In the genomic region with DNA sequence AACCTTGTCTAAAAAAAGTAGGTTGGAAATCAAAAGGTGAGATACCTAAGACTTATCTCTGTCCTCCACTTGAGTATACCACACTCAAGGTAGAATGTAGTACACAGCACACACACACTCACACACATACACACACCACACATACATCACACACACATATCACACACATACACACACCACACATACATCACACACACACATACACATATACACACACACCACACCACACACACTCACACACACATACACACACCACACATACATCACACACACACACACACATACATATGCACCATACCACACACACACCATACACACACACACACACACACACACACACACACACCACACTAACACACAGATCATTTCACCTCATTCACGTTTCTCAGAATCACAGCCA, we compare ENCODE assay signal across 31 mouse cellular contexts. TPM values are rescaled to one million over a fixed set of nuclear protein-coding genes. Genes with fewer than 3 reads are reported as not detected.
A peak's percentile ranks its signal among the peaks of the same experiment; 100 is the strongest.
DNase-seq lines count a peak whose midpoint lies in the region; ATAC-seq and TF ChIP-seq lines count a peak whose summit lies in the region.
"Had no signal": no experiment of that assay in that cellular context is flagged by ENCODE, and none has a peak within 500 bp of the region (broad histone marks: within the 10 kb centered on the region; RNA-seq: fewer than 3 reads in every experiment).

No protein-coding gene starts in this region.

- ATAC-seq in hindbrain, embryonic 12.5 days (ENCODE audit: low FRiP score), result 0 out of 2 replicates have a peak, but pooled peaks have one; percentile 37
- ATAC-seq in hindbrain, embryonic 11.5 days (ENCODE audit: low FRiP score), result no peak
- peak; percentile 55; the same call in 1 of the 2 replicates for ATAC-seq in hindbrain, postnatal 0 days
- ATAC-seq in hindbrain, embryonic 16.5 days, result no peak
- 0 out of 2 replicates have a peak, but pooled peaks have one; percentile 44 for ATAC-seq in midbrain, embryonic 13.5 days
- no peak for ATAC-seq in midbrain, embryonic 15.5 days (replicated peaks)
- ATAC-seq: forebrain, embryonic 15.5 days; intestine, postnatal 0 days; Patski had no signal

- H3K4me1 ChIP-seq in hindbrain, embryonic 12.5 days, result peaks cover 8% of the 10 kb centered on the region
- 0 out of 2 replicates have a peak, but pooled peaks cover 5% of the 10 kb centered on the region for H3K4me1 ChIP-seq in hindbrain, embryonic 11.5 days (replicated peaks; ENCODE audit: control insufficient read depth, insufficient read depth, low read length)
- peaks cover 3% of the 10 kb centered on the region; the same call in 1 of the 2 replicates for H3K4me1 ChIP-seq in hindbrain, postnatal 0 days (ENCODE audit: insufficient read depth, low read length)
- peaks cover 4% of the 10 kb centered on the region for H3K4me1 ChIP-seq in hindbrain, embryonic 16.5 days (ENCODE audit: control insufficient read depth, insufficient read depth, low read depth, low read length)
- peaks cover 12% of the 10 kb centered on the region for H3K4me1 ChIP-seq in midbrain, embryonic 13.5 days (replicated peaks)
- H3K4me1 ChIP-seq in midbrain, embryonic 15.5 days, result peaks cover 7% of the 10 kb centered on the region; the same call in 1 of the 2 replicates
- no peaks in the 10 kb centered on the region; the same call in 1 of the 2 replicates for H3K4me1 ChIP-seq in embryonic fibroblast, embryonic 13.5 days (ENCODE audit: control insufficient read depth, insufficient read depth, low read length)
- H3K4me1 ChIP-seq: heart, embryonic 12.5 days had no signal

- DNase-seq in hindbrain, embryonic 11.5 days (ENCODE audit: low spot score), result no peak
- no peak for DNase-seq in hindbrain, postnatal 0 days (ENCODE audit: low spot score)
- no peak for DNase-seq in cerebellum, adult 9-10 months
- DNase-seq: adrenal gland, postnatal 10 days; adrenal gland, postnatal 36 days; B cell, adult 2 months; cerebellum, adult 18-20 months; cerebellum, postnatal 10 days; cerebellum, postnatal 36 days; embryo, embryonic 11 days; gastrocnemius, postnatal 25 days; heart, adult 18-20 months; heart, postnatal 10 days; heart, postnatal 36 days had no signal

- 83% methylated on average over 1 of the region's 1 CpGs for WGBS in hindbrain, embryonic 12.5 days
- 96% methylated on average over 1 of the region's 1 CpGs for whole genome bisulfite sequencing in hindbrain, embryonic 11.5 days
- 83% methylated on average over 1 of the region's 1 CpGs for WGBS in hindbrain, postnatal 0 days
- WGBS in hindbrain, embryonic 16.5 days, result 89% methylated on average over 1 of the region's 1 CpGs
- WGBS in midbrain, embryonic 13.5 days, result 89% methylated on average over 1 of the region's 1 CpGs
- WGBS in midbrain, embryonic 15.5 days, result 95% methylated on average over 1 of the region's 1 CpGs

- H3K9ac ChIP-seq in hindbrain, embryonic 12.5 days, result no peak overlapping the region
- no peak overlapping the region for H3K9ac ChIP-seq in hindbrain, embryonic 11.5 days (ENCODE audit: low read depth, low read length)
- no peak overlapping the region for H3K9ac ChIP-seq in hindbrain, postnatal 0 days (replicated peaks; ENCODE audit: low read length)
- H3K9ac ChIP-seq in hindbrain, embryonic 16.5 days (ENCODE audit: low read depth, low read length), result no peak overlapping the region
- H3K9ac ChIP-seq in midbrain, embryonic 13.5 days (replicated peaks), result no peak overlapping the region
- H3K9ac ChIP-seq in midbrain, embryonic 15.5 days, result no peak overlapping the region
- H3K9ac ChIP-seq: embryonic facial prominence, embryonic 12.5 days; embryonic facial prominence, embryonic 15.5 days; forebrain, embryonic 12.5 days; forebrain, embryonic 15.5 days; heart, embryonic 12.5 days; heart, embryonic 15.5 days had no signal

- H3K36me3 ChIP-seq in hindbrain, embryonic 12.5 days, result no peaks in the 10 kb centered on the region
- H3K36me3 ChIP-seq in hindbrain, embryonic 11.5 days (ENCODE audit: control insufficient read depth, insufficient read depth, low read length), result no peaks in the 10 kb centered on the region
- H3K36me3 ChIP-seq in hindbrain, postnatal 0 days (ENCODE audit: insufficient read depth, low read length), result no peaks in the 10 kb centered on the region
- H3K36me3 ChIP-seq in hindbrain, embryonic 16.5 days (ENCODE audit: control insufficient read depth, insufficient read depth, low read length), result no peaks in the 10 kb centered on the region
- no peaks in the 10 kb centered on the region for H3K36me3 ChIP-seq in midbrain, embryonic 13.5 days
- H3K36me3 ChIP-seq in midbrain, embryonic 15.5 days (replicated peaks), result no peaks in the 10 kb centered on the region
- H3K36me3 ChIP-seq: embryonic facial prominence, embryonic 12.5 days; embryonic facial prominence, embryonic 15.5 days; forebrain, embryonic 12.5 days; forebrain, embryonic 15.5 days; G1E; heart, embryonic 12.5 days; heart, embryonic 15.5 days had no signal

- H3K27ac ChIP-seq in hindbrain, embryonic 12.5 days, result no peak overlapping the region
- no peak overlapping the region for H3K27ac ChIP-seq in hindbrain, embryonic 11.5 days (ENCODE audit: low read depth, low read length)
- no peak overlapping the region for H3K27ac ChIP-seq in hindbrain, postnatal 0 days
- no peak overlapping the region for H3K27ac ChIP-seq in hindbrain, embryonic 16.5 days (ENCODE audit: low read depth, low read length)
- no peak overlapping the region for H3K27ac ChIP-seq in midbrain, embryonic 13.5 days
- no peak overlapping the region for H3K27ac ChIP-seq in midbrain, embryonic 15.5 days
- H3K27ac ChIP-seq in embryonic fibroblast, embryonic 13.5 days (ENCODE audit: insufficient read depth, low read length), result no peak overlapping the region
- H3K27ac ChIP-seq: embryonic facial prominence, embryonic 12.5 days; embryonic facial prominence, embryonic 15.5 days; forebrain, embryonic 12.5 days; forebrain, embryonic 15.5 days; heart, embryonic 15.5 days had no signal

- H3K27me3 ChIP-seq in hindbrain, embryonic 12.5 days, result peaks cover 17% of the 10 kb centered on the region
- H3K27me3 ChIP-seq in hindbrain, embryonic 11.5 days (ENCODE audit: control insufficient read depth, insufficient read depth, low read length), result no peaks in the 10 kb centered on the region
- H3K27me3 ChIP-seq in hindbrain, postnatal 0 days (ENCODE audit: insufficient read depth, low read length), result no peaks in the 10 kb centered on the region; the same call in 1 of the 2 replicates
- H3K27me3 ChIP-seq in hindbrain, embryonic 16.5 days (replicated peaks; ENCODE audit: control insufficient read depth, insufficient read depth, low read length), result no peaks in the 10 kb centered on the region; the same call in 1 of the 2 replicates
- H3K27me3 ChIP-seq in midbrain, embryonic 13.5 days, result peaks cover 17% of the 10 kb centered on the region; the same call in 1 of the 2 replicates
- H3K27me3 ChIP-seq in midbrain, embryonic 15.5 days (replicated peaks), result no peaks in the 10 kb centered on the region
- H3K27me3 ChIP-seq: CH12.LX; forebrain, embryonic 15.5 days; heart, embryonic 12.5 days had no signal

- H3K9me3 ChIP-seq in hindbrain, embryonic 12.5 days (replicated peaks), result no peaks in the 10 kb centered on the region
- H3K9me3 ChIP-seq in hindbrain, embryonic 11.5 days (ENCODE audit: control insufficient read depth, low read length), result no peaks in the 10 kb centered on the region
- no peaks in the 10 kb centered on the region for H3K9me3 ChIP-seq in hindbrain, postnatal 0 days (ENCODE audit: low read length)
- H3K9me3 ChIP-seq in hindbrain, embryonic 16.5 days (ENCODE audit: control insufficient read depth, low read length), result no peaks in the 10 kb centered on the region
- H3K9me3 ChIP-seq in midbrain, embryonic 13.5 days, result no peaks in the 10 kb centered on the region
- no peaks in the 10 kb centered on the region for H3K9me3 ChIP-seq in midbrain, embryonic 15.5 days
- H3K9me3 ChIP-seq: embryonic facial prominence, embryonic 12.5 days; embryonic facial prominence, embryonic 15.5 days; forebrain, embryonic 12.5 days; forebrain, embryonic 15.5 days; heart, embryonic 12.5 days; heart, embryonic 15.5 days had no signal

- no peak overlapping the region for H3K4me3 ChIP-seq in hindbrain, embryonic 12.5 days
- no peak overlapping the region for H3K4me3 ChIP-seq in hindbrain, embryonic 11.5 days (ENCODE audit: low read depth, low read length)
- H3K4me3 ChIP-seq in hindbrain, postnatal 0 days (ENCODE audit: low read length), result no peak overlapping the region
- no peak overlapping the region for H3K4me3 ChIP-seq in hindbrain, embryonic 16.5 days (ENCODE audit: low read length)
- no peak overlapping the region for H3K4me3 ChIP-seq in midbrain, embryonic 13.5 days (replicated peaks)
- H3K4me3 ChIP-seq in midbrain, embryonic 15.5 days, result no peak overlapping the region
- H3K4me3 ChIP-seq in embryonic fibroblast, embryonic 13.5 days (ENCODE audit: insufficient read depth, low read length), result no peak overlapping the region
- H3K4me3 ChIP-seq: embryonic facial prominence, embryonic 12.5 days; embryonic facial prominence, embryonic 15.5 days; erythroblast, embryonic 14.5 days; forebrain, embryonic 12.5 days; forebrain, embryonic 15.5 days; heart, embryonic 12.5 days; heart, embryonic 15.5 days had no signal

- H3K4me2 ChIP-seq in hindbrain, embryonic 12.5 days (replicated peaks), result no peak overlapping the region
- no peak overlapping the region for H3K4me2 ChIP-seq in hindbrain, embryonic 11.5 days (replicated peaks; ENCODE audit: low read depth, low read length)
- no peak overlapping the region for H3K4me2 ChIP-seq in hindbrain, postnatal 0 days (ENCODE audit: low read depth, low read length)
- no peak overlapping the region for H3K4me2 ChIP-seq in hindbrain, embryonic 16.5 days (ENCODE audit: low read length)
- no peak overlapping the region for H3K4me2 ChIP-seq in midbrain, embryonic 13.5 days (replicated peaks)
- no peak overlapping the region for H3K4me2 ChIP-seq in midbrain, embryonic 15.5 days
- H3K4me2 ChIP-seq: embryonic facial prominence, embryonic 12.5 days; embryonic facial prominence, embryonic 15.5 days; forebrain, embryonic 12.5 days; forebrain, embryonic 15.5 days; heart, embryonic 12.5 days; heart, embryonic 15.5 days had no signal

- TF ChIP-seq POLR2A in embryonic fibroblast, embryonic 13.5 days (IDR thresholded peaks at IDR 0.05; ENCODE audit: low read depth, low read length), result no peak

- no peak for TF ChIP-seq CTCF in hindbrain, postnatal 0 days (IDR thresholded peaks at IDR 0.05; ENCODE audit: low read depth)
- 0 out of 2 replicates have a peak, but pooled peaks have one; percentile 4 for TF ChIP-seq CTCF in embryonic fibroblast, embryonic 13.5 days (IDR thresholded peaks at IDR 0.05; ENCODE audit: borderline replicate concordance, insufficient read depth, low read length)

RNA-seq across cellular contexts. Expression of a gene that starts 2.8 kb away (rescaled TPM):
- polyA plus RNA-seq in hindbrain, embryonic 12.5 days (2016; fragmentation: Nextera tagmentation; extraction: Ambion mirVana), result 0.34 and 0.40 TPM in 2 replicates
- polyA plus RNA-seq in hindbrain, embryonic 11.5 days (2014; fragmentation: Nextera tagmentation; extraction: Ambion mirVana), result 0.31 and 0.33 TPM in 2 replicates
- 0.36 TPM in 1 of 2 replicates, not detected in the other for total RNA-seq in hindbrain, postnatal 0 days (2014; rRNA removed)
- polyA plus RNA-seq in hindbrain, postnatal 0 days (2015; fragmentation: Nextera tagmentation; extraction: Ambion mirVana), result 0.09 and 0.18 TPM in 2 replicates
- 0.04 and 0.08 TPM in 2 replicates for polyA plus RNA-seq in hindbrain, embryonic 16.5 days (2015; fragmentation: Nextera tagmentation; extraction: Ambion mirVana)
- polyA plus RNA-seq in midbrain, embryonic 13.5 days (2015; fragmentation: Nextera tagmentation; extraction: Ambion mirVana), result not detected in 2 replicates
- polyA plus RNA-seq in midbrain, embryonic 15.5 days (2015; fragmentation: Nextera tagmentation; extraction: Ambion mirVana), result 0.06 and 0.10 TPM in 2 replicates
- polyA plus RNA-seq in embryonic fibroblast, embryonic 13.5 days (2011; ENCODE audit: insufficient read length, low read depth, missing spikeins), result not detected in 2 replicates
- total RNA-seq: gastrocnemius, adult 8-10 months; gastrocnemius, postnatal 25 days had no signal
- polyA plus RNA-seq: erythroblast, embryonic 14.5 days; forebrain, embryonic 15.5 days; G1E; Patski had no signal

Comparison
In these comparisons a context has a peak if more than half of its experiments do, and no peak if none do; other contexts are left out.
1. ATAC-seq: peak in hindbrain, embryonic 12.5 days (single experiment), hindbrain, postnatal 0 days (single experiment) and midbrain, embryonic 13.5 days (single experiment); none in hindbrain, embryonic 11.5 days (single experiment), hindbrain, embryonic 16.5 days (single experiment) and midbrain, embryonic 15.5 days (single experiment).